Mouse (Mus musculus): ENCODE measurements around the gene Nutf2. TPM values are rescaled to one million over a fixed set of nuclear protein-coding genes. Genes with fewer than 3 reads are reported as not detected.

Gene Nutf2
- polyA plus RNA-seq, 1 experiment from 2014 or later = 67.6 TPM

DNA sequence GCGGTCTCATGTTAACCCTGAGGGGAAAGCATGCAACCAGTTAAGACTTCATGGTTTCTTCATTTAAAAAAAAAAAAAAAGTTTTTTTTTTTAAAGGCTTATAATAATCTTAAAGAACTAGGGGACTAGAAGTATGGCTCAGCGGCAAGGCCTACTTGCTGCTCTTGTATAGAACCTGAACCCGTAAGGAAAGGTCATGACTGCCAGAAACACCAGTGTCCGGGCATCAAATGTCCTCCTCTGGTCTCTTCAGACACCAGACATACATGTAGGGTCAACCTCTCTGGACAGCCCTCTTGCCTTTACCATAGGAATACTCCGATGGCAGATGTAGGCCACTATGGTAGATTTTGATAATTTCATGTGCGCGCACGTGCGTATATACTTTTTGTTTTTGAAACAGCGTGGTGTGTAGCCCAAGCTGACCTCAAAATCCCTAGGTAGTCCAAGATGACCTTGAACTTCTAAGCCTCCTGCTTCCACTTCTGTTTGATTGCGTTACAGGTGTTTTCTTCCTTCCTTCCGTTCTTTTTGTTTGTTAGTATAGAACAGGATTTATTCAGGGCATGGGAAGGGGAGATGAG, 8.1 kb upstream of the Nutf2 start:
- no peaks in the 10 kb centered on the region for H3K27me3 ChIP-seq (ENCODE audit: insufficient read depth, low read length)
- peak overlapping the region; percentile 96 for H3K4me2 ChIP-seq (ENCODE audit: low read depth, low read length)
- no peaks in the 10 kb centered on the region for H3K9me3 ChIP-seq (ENCODE audit: low read length)
- H3K4me1 ChIP-seq (ENCODE audit: insufficient read depth) = peaks cover 24% of the 10 kb centered on the region
- TF ChIP-seq EP300 (IDR thresholded peaks at IDR 0.05; ENCODE audit: low read depth) = no peak
- no peak for TF ChIP-seq CTCF (IDR thresholded peaks at IDR 0.05; ENCODE audit: low read depth)
- H3K36me3 ChIP-seq (replicated peaks; ENCODE audit: insufficient read depth, low read length) = peaks cover 15% of the 10 kb centered on the region
- peak overlapping the region; percentile 92 for H3K4me3 ChIP-seq (ENCODE audit: low read depth, low read length)
- ATAC-seq = no peak
- WGBS (ENCODE audit: insufficient replicate concordance) = 74% methylated on average over 12 of the region's 12 CpGs
- peak overlapping the region; percentile 90; the same call in 1 of the 2 replicates for H3K9ac ChIP-seq (replicated peaks)
- DNase-seq = no peak
- no peak overlapping the region for H3K27ac ChIP-seq (ENCODE audit: low read depth)

DNA sequence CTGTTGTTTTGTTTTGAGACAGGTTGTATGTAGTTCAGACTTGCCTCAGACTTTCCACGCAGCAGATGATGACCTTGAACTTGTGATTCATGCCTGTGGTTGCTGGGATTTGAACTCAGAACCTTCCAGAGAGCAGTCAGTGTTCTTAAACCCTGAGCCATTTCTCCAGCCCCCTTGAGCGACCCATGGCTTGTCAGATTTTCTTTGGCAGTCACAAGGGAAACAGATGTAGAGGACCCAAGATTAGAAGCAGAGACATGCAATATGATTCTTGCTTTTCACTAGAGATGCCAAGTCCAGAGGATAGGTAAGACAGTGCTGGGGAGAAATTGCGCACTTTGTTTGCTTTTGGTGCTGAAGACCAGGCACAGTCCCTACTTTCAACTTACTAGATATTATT, 7.2 kb upstream of the Nutf2 start, which contains the start of gene Cenpt:
Gene Cenpt (minus strand): TSS at position 101 of the 400 bp plus-strand sequence.
- peak within 1 kb of the TSS; percentile 96; the same call in 1 of the 2 replicates for H3K4me2 ChIP-seq (ENCODE audit: low read depth, low read length)
- DNase-seq (no peak), ATAC-seq (no peak)
- no peak within 1 kb of the TSS for H3K9ac ChIP-seq (replicated peaks)
- 81% methylated on average over 3 of the region's 3 CpGs for WGBS (ENCODE audit: insufficient replicate concordance)
- H3K4me3 ChIP-seq (ENCODE audit: low read depth, low read length) = peak within 1 kb of the TSS; percentile 92
- H3K36me3 ChIP-seq (replicated peaks; ENCODE audit: insufficient read depth, low read length) = peaks cover 10% of the 10 kb centered on the region
- peaks cover 32% of the 10 kb centered on the region for H3K4me1 ChIP-seq (ENCODE audit: insufficient read depth)
- H3K9me3 ChIP-seq (ENCODE audit: low read length) = no peaks in the 10 kb centered on the region
- no peaks in the 10 kb centered on the region for H3K27me3 ChIP-seq (ENCODE audit: insufficient read depth, low read length)
- no peak within 1 kb of the TSS for H3K27ac ChIP-seq (ENCODE audit: low read depth)
- no peak for TF ChIP-seq EP300 (IDR thresholded peaks at IDR 0.05; ENCODE audit: low read depth)
- TF ChIP-seq CTCF (IDR thresholded peaks at IDR 0.05; ENCODE audit: low read depth) = no peak

DNA sequence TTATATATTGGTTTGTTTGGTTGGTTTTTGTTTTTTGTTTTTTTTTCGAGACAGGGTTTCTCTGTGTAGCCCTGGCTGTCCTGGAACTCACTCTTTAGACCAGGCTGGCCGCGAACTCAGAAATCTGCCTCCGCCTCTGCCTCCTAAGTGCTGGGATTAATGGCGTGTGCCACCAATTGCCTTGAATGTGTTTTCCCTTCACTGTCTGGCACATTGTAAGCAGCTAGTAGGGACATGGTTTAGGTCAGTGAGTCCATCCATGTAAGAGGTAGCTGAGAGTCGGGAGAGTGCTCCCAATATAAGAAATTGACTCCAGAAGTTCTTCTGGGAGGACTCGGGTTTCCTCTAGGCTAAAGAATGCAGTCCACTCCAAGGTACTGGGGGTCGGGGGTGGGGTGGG, 6.1 kb upstream of the Nutf2 start:
- 31% methylated on average over 8 of the region's 8 CpGs for WGBS (ENCODE audit: insufficient replicate concordance)
- DNase-seq (no peak), ATAC-seq (no peak)
- H3K4me2 ChIP-seq (ENCODE audit: low read depth, low read length) = peak overlapping the region; percentile 100
- TF ChIP-seq EP300 (IDR thresholded peaks at IDR 0.05; ENCODE audit: low read depth) = no peak
- H3K27me3 ChIP-seq (ENCODE audit: insufficient read depth, low read length) = no peaks in the 10 kb centered on the region
- H3K9ac ChIP-seq (replicated peaks) = peak overlapping the region; percentile 82
- no peak overlapping the region; the same call in 1 of the 2 replicates for H3K27ac ChIP-seq (ENCODE audit: low read depth)
- H3K4me3 ChIP-seq (ENCODE audit: low read depth, low read length) = peak overlapping the region; percentile 76
- H3K4me1 ChIP-seq (ENCODE audit: insufficient read depth) = peaks cover 42% of the 10 kb centered on the region
- no peaks in the 10 kb centered on the region for H3K9me3 ChIP-seq (ENCODE audit: low read length)
- H3K36me3 ChIP-seq (replicated peaks; ENCODE audit: insufficient read depth, low read length) = peaks cover under 1% of the 10 kb centered on the region; the same call in 1 of the 2 replicates

- peak within 1 kb of the TSS; percentile 100 for H3K4me2 ChIP-seq (ENCODE audit: low read depth, low read length)
- H3K27me3 ChIP-seq (ENCODE audit: insufficient read depth, low read length) = no peaks in the 10 kb centered on the region
- under 1% methylated on average over 43 of the region's 43 CpGs for WGBS (ENCODE audit: insufficient replicate concordance)
- peak within 1 kb of the TSS; percentile 76 for H3K4me3 ChIP-seq (ENCODE audit: low read depth, low read length)
- ATAC-seq = peak; percentile 90
- TF ChIP-seq EP300 (IDR thresholded peaks at IDR 0.05; ENCODE audit: low read depth) (peak; percentile 52; the same call in 1 of the 2 replicates), CTCF (IDR thresholded peaks at IDR 0.05; ENCODE audit: low read depth) (peak; percentile 93)
- peak within 1 kb of the TSS; percentile 82 for H3K9ac ChIP-seq (replicated peaks)
- H3K36me3 ChIP-seq (replicated peaks; ENCODE audit: insufficient read depth, low read length) = no peaks in the 10 kb centered on the region
- H3K9me3 ChIP-seq (ENCODE audit: low read length) = no peaks in the 10 kb centered on the region
- peaks cover 46% of the 10 kb centered on the region for H3K4me1 ChIP-seq (ENCODE audit: insufficient read depth)
- peak within 1 kb of the TSS; percentile 90 for H3K27ac ChIP-seq (ENCODE audit: low read depth)
- peak; percentile 96 for DNase-seq
Measured at GRCm38 (mm10) chr8:105854715-105855216, 5.6 kb upstream of the Nutf2 start, which contains the start of gene Thap11. Thap11 (plus strand) TSS chr8:105855132.

DNA sequence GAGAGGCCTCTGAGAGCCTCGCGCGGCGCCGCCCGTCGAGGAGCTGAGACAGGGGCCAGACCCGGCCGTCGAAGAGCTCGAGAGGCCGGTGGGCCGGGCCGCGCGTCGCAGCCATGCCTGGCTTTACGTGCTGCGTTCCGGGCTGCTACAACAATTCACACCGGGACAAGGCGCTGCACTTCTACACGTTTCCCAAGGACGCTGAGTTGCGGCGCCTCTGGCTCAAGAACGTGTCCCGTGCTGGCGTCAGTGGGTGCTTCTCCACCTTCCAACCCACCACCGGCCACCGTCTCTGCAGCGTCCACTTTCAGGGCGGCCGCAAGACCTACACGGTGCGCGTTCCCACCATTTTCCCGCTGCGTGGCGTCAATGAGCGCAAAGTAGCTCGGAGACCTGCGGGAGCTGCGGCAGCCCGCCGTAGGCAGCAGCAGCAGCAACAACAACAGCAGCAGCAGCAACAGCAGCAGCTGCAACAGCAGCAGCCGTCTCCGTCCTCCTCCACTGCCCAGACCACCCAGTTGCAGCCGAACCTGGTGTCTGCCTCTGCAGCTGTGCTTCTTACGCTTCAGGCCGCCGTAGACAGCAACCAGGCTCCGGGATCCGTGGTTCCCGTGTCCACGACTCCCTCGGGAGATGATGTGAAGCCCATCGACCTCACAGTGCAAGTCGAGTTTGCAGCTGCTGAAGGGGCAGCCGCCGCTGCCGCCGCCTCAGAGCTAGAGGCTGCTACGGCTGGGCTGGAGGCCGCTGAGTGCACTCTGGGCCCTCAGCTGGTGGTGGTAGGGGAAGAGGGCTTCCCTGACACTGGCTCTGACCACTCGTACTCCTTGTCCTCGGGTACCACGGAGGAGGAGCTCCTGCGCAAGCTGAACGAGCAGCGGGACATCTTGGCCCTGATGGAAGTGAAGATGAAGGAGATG, 4.9 kb upstream of the Nutf2 start:
- peak; percentile 10; the same call in 1 of the 2 replicates for TF ChIP-seq CTCF (IDR thresholded peaks at IDR 0.05; ENCODE audit: low read depth)
- TF ChIP-seq EP300 (IDR thresholded peaks at IDR 0.05; ENCODE audit: low read depth) = no peak
- no peaks in the 10 kb centered on the region for H3K27me3 ChIP-seq (ENCODE audit: insufficient read depth, low read length)
- ATAC-seq = peak; percentile 38
- H3K4me2 ChIP-seq (ENCODE audit: low read depth, low read length) = peak overlapping the region; percentile 100
- no peaks in the 10 kb centered on the region for H3K9me3 ChIP-seq (ENCODE audit: low read length)
- peak overlapping the region; percentile 90 for H3K27ac ChIP-seq (ENCODE audit: low read depth)
- H3K4me1 ChIP-seq (ENCODE audit: insufficient read depth) = peaks cover 46% of the 10 kb centered on the region
- H3K4me3 ChIP-seq (ENCODE audit: low read depth, low read length) = peak overlapping the region; percentile 76
- no peaks in the 10 kb centered on the region for H3K36me3 ChIP-seq (replicated peaks; ENCODE audit: insufficient read depth, low read length)
- peak; percentile 59 for DNase-seq
- WGBS (ENCODE audit: insufficient replicate concordance) = under 1% methylated on average over 71 of the region's 71 CpGs
- H3K9ac ChIP-seq (replicated peaks) = peak overlapping the region; percentile 82
